Mouse (Mus musculus) neutrophil, adult 5-6 weeks (primary cell): Measurements from ENCODE around the gene Dnhd1. TPM values are rescaled to one million over a fixed set of nuclear protein-coding genes. Genes with fewer than 3 reads are reported as not detected.

Source experiments
- ATAC-seq: fragments of 151-379, 151-347 bp; 2 replicates; pipeline ENCODE4 v1.8.0; 2017; ENCODE audit warnings: mild to moderate bottlenecking, moderate TSS enrichment; ENCODE audit not compliant: insufficient number of reproducible peaks, poor library complexity, low FRiP score, severe bottlenecking; ENCODE audit errors: extremely low read depth
- total RNA-seq: library from RNA; stranded (forward); fragments of 200-1000 nt; gene quantifications from 2 replicates; pipeline ENCODE4 v1.2.3, GENCODE M21; 2017

The Dnhd1 gene
- total RNA-seq, 1 experiment from 2014 or later = 9.4 TPM

GRCm38 (mm10) chr7:105764331-105764730 is 113.7 kb downstream of the Dnhd1 start:
- no peak for ATAC-seq

- no peak for ATAC-seq
Measured at GRCm38 (mm10) chr7:105767729-105768165, 117.1 kb downstream of the Dnhd1 start.

GRCm38 (mm10) chr7:105769959-105770358 is 119.3 kb downstream of the Dnhd1 start:
- ATAC-seq = no peak

Other genes starting within 250 kb of the Dnhd1 start
- gene Cnga4, start 246.3 kb upstream of the Dnhd1 start, total RNA-seq = not detected in 2 replicates
- gene Cckbr, start 225.1 kb upstream of the Dnhd1 start, total RNA-seq = not detected in 2 replicates
- gene Cavin3, start 168.5 kb upstream of the Dnhd1 start, total RNA-seq = not detected in 2 replicates
- 19.6 and 26.4 TPM in 2 replicates for gene Smpd1, start 96.5 kb upstream of the Dnhd1 start, total RNA-seq
- gene Apbb1, start 69.2 kb upstream of the Dnhd1 start, total RNA-seq = 1.8 and 5.6 TPM in 2 replicates
- not detected in 2 replicates for gene Hpx, start 50.7 kb upstream of the Dnhd1 start, total RNA-seq
- 23.3 and 23.5 TPM in 2 replicates for gene Trim3, start 17.3 kb upstream of the Dnhd1 start, total RNA-seq
- gene Timm10b, start 10.8 kb upstream of the Dnhd1 start, total RNA-seq = 102 and 144 TPM in 2 replicates
- gene Arfip2, start 10.4 kb upstream of the Dnhd1 start, total RNA-seq = 24.2 and 28.5 TPM in 2 replicates
- gene Gm45799, start 10.3 kb upstream of the Dnhd1 start, total RNA-seq = 4.7 and 16.1 TPM in 2 replicates
- 125 and 168 TPM in 2 replicates for gene Ilk, start 85.8 kb downstream of the Dnhd1 start, total RNA-seq
- 21.3 and 30.6 TPM in 2 replicates for gene Rrp8, start 86.6 kb downstream of the Dnhd1 start, total RNA-seq
- 82.6 and 111 TPM in 2 replicates for gene Taf10, start 93.5 kb downstream of the Dnhd1 start, total RNA-seq
- 21.6 and 27.6 TPM in 2 replicates for gene Tpp1, start 101.4 kb downstream of the Dnhd1 start, total RNA-seq
- gene Dchs1, start 136.8 kb downstream of the Dnhd1 start, total RNA-seq = not detected in 2 replicates
- gene Mrpl17, start 160.3 kb downstream of the Dnhd1 start, total RNA-seq = 32.5 and 44.4 TPM in 2 replicates